Mouse (Mus musculus) left cerebral cortex, postnatal 10 days (tissue): ENCODE data around the gene Dnah1. TPM values are rescaled to one million over a fixed set of nuclear protein-coding genes. Genes with fewer than 3 reads are reported as not detected.

Experiments
- DNase-seq, 2 experiments: peaks; one replicate each; pipeline ENCODE4 v3.0.0; 2021 to 2022; ENCODE audit warnings: low spot score in 2 of 2, mixed read lengths in 1 of 2; ENCODE audit errors: extremely low spot score in 1 of 2
- intact Hi-C: fragments of 180-260 bp; cut with DNase I; formaldehyde crosslinking; loops from one replicate; pipeline ENCODE4 v1.15.1; 2025
- total RNA-seq, 2 experiments: library from RNA; stranded (reverse); gene quantifications; 2 replicates each; pipeline ENCODE4 v1.2.3; 2021

Gene Dnah1
- total RNA-seq, 2 experiments from 2014 or later, result 1.4 to 2.1 TPM

DNA sequence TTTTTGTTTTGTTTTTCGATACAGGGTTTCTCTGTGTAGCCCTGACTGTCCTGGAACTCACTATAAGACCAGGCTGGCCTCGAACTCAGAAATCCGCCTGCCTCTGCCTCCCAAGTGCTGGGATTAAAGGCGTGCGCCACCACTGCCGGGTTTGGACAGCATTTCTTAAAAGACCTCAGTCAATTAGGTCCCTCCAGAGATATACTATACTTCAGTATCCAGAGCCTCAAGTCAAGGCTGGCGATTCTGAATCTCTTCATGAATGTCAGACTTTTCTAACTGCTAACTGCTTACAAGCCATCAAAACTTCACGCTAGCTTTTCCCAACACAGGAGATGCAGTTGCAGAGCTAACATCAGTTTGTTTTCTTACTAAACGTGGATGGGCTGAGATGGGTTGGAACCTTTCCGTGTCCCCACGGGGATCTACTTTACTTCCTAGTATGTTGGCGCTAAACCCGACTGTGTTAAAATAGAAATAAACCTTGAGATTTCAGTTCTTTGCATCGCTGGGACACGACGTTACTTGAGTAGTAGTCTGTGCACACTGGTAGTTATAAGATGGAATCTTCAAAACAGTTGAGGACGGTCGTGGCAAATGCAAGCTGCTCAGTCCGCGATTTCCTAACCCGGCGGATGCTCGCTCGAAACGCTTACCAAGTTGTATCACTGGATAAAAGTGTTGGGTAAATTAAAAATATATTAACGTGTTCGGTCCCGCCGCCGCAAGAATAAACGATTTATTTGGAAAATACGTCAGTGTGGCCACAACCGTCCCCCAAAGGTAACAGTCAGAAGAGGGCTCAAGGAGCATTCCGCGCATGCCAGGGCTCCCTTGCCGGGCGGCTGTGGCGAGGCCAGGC, 73.2 kb downstream of the Dnah1 start:
- intact Hi-C loops, result loop anchor here (5.0 kb wide), 1 partner anchor 43 kb away; the partner anchor contains the start of gene Tnnc1
- peak in 1 of 2 experiments; percentile 23 for DNase-seq

- intact Hi-C loops, result no loop called here
- no peak for DNase-seq
Measured at GRCm38 (mm10) chr14:31248396-31248795, 75.3 kb downstream of the Dnah1 start.

- intact Hi-C loops, result no loop called here
- DNase-seq, result no peak
Measured at GRCm38 (mm10) chr14:31245946-31246345, 77.8 kb downstream of the Dnah1 start.

GRCm38 (mm10) chr14:31244777-31245176, 78.9 kb downstream of the Dnah1 start:
- intact Hi-C loops, result no loop called here
- no peak for DNase-seq

- intact Hi-C loops, result no loop called here
- DNase-seq, result no peak
Measured at GRCm38 (mm10) chr14:31240528-31240927, 83.2 kb downstream of the Dnah1 start.

DNA sequence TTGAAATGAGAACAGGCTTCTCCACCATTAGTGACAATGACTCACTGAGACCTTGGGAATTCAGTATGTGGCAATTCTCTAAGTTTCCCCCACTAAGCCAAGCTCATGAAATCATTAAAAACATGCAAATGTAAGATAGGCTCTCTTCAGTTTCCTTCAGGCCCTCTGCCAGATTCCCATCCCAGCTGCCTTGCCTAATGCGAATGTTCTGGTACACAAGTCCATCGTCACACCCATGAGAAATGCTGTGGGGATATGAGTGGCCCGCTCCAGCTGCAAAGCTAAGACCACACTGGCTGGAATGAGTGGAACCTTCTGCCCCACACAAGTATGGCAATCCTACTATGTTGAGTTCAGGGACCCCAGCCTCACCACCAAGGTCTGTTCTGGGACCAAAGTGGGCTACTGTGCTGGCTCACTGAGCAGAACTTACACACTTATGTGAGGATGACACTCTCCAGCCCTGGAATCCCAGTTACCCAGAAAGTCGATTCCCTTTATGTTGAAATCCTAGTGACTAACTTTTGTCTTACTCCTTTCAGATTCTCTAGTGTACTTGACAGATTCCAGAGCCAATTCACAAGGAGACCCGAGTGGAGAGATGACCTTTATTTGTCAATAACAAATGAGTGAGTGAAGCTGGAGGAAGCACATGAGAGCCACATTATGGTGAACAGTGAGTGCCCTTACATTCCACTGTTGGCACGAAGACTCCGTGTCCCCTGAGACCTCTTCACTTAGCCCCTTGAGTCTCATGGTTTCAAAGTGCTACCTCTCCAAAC, 86.4 kb downstream of the Dnah1 start:
- intact Hi-C loops, result no loop called here
- peak in 1 of 2 experiments; percentile 13 for DNase-seq

DNA sequence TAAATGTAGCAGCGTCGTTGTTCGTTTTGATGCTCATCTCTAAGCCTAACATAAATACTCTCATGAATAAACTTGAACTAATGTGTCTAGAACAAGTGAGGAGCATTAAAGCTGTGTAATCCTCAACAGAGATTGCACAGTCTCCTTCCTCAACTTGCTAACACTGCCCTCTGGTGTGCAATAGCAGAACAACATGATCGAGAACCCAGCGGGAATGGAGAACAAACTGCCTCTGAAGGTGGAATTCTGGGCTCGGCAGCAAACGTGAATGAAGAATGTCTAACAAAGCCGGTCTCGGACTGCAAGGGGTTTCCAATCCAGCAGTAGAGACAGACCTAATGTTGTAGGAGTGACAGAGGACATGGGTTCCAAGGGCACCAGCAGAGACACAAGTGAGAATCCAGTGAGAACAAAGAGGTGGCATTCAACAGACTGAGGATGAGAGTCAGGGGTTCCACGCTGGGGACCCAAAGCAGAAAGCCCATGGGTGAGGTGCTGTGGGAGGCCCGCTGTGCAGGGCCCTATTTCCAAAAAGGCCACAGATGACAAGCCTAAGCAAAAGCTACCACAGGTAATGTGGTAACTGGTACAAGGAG, 89.6 kb downstream of the Dnah1 start:
- peak; percentile 70 to 84 for DNase-seq
- intact Hi-C loops, result no loop called here

DNA sequence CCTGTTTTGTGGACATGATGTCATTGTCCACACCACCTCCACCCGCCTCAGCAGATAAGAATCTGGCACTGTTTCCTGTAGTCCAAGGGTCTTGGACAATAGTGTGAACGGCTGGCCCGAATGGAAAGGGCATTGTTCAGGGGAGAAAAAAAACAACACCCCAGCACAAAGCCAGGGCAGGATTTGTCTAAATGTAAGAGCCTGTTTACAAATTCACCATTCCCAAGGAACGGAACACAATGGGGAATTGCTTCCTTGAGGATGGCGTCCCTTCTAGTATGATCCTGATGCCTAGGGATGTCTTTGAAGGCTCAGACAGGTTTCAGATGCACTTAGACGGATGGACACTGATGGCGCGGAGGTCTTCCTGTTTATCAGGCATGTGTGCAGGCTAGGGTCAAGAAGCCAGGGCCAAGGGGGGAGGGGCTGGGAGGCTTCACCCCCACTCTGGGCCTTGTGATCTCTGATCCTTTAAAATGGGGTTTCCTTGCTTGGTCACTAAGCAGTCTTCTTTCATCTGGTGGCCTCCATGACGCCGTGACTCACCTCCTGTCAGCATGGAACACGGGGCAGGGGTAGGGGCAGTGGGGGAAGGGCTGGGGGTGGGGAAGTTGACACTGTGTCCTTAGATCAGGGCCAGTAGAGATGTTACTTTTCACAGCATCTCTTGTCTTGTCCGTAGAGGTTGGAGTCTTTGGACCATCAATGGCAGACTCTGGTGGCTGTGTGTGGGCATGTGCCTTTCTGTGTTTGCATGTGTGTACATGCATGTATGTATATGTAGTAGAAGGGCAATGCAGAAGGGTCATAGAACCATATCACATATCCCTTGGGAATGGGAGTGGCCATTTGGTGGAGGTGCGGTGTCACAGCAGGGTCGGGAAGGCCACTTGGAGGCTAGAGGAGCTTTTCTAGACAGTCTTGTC, 90.4 kb downstream of the Dnah1 start:
- intact Hi-C loops, result no loop called here
- peak in 1 of 2 experiments; percentile 71 for DNase-seq

DNA sequence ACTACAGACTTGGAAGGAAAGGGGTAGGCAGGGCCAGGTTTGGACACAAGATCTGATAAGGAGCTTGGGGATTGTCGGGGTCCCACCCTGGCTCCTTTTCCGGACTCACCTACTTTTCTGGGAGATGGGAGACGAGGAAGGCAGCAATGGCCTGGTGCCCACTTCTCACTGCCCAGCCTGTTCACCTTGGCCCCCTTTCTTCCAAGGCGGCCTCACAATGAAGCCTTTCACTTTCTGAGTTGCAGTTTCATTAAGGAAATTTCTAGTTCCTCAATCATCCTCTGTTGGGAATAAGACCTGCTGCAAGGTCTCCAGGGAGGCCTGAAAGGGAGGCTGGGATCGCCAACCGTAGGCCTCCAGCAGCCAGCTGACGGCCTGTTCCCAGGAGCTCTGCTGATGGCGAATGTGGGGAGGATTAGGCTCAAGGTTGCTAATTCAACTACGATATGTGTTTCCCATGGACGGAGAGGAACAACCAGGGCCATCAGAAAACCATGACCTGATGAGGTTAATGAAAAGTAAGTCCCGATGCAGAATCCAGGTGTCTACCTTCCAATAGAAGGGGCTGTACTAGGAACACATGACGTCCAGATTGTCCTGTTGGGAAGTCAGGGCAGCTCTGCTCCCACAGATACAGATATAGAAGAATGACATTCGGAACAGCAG, 91.2 kb downstream of the Dnah1 start:
- peak in 1 of 2 experiments; percentile 29 for DNase-seq
- intact Hi-C loops, result no loop called here

GRCm38 (mm10) chr14:31230442-31230841, 93.3 kb downstream of the Dnah1 start:
- peak in 1 of 2 experiments; percentile 13 for DNase-seq
- intact Hi-C loops, result no loop called here

DNA sequence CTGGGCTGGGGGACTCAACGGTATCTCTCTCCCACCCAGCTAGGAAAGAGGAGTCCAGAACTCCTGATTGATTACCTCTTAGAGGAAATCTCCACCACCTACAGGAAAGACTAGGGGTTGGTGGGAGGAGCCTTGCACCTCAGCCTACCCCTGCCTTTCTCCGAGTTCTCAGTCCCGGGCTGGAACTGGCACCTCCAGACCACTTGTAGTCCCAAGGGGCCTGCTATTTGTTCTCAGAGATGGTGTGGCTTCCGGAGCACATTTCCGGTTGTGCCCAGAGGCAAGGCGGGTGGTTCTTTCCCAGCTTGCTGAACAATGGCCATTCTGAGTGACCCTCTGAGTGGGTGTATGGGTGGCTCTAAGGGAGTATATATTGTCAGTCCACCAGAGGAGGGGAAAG, 95.5 kb downstream of the Dnah1 start:
- DNase-seq, result peak in 1 of 2 experiments; percentile 52
- intact Hi-C loops, result no loop called here

DNA sequence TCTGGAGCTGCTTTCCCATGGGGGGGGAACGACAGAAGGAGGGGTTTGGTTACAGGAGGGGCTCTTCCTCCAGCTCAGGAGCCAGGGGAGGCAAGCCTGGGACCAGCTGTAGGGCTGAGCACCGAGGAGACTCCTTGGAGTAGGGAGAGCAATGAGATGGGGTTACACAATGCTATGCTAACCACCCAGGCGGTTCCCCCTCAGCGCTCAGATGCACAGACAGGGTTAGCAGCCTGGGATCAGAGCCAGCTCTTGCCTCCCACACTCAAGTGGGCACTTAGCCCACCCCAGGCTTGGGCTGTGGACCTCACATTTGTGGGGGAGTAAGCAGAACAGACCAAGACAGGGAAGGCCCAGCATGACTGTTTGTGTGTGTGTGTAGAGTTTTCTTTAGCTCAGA, 96.7 kb downstream of the Dnah1 start:
- peak; percentile 53 to 75 for DNase-seq
- intact Hi-C loops, result no loop called here

GRCm38 (mm10) chr14:31217666-31218065, 106.0 kb downstream of the Dnah1 start, which contains the start of gene Sema3g:
Sema3g (plus strand) TSS chr14:31217860.
- peak in 1 of 2 experiments; percentile 83 for DNase-seq
- intact Hi-C loops, result loop anchor here (10.0 kb wide), 1 partner anchor 107 kb away; the partner anchor contains the start of gene Dnah1

DNA sequence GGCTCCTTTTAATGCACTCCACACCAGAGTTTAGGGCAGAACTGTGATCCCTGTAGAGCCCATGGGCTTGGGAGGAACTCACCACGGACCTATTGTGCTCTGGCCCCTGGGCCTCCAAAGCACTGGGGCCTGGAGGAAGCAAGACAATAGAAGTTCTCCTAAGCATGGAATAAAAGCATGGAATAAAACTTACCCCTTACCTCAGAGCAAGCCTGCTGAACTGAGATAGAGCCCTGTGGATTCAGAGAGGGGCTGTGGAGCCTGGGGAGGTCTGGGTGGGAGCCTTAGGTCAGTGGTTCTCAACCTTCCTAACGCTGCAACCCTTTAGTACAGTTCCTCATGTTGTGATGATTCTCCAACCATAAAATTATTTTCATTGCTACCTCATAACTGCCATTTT, 106.8 kb downstream of the Dnah1 start, which contains the start of gene Nisch:
Nisch (minus strand) TSS at position 101 of the 400 bp plus-strand sequence.
- no peak for DNase-seq
- intact Hi-C loops, result loop anchor here (10.0 kb wide), 1 partner anchor 108 kb away; the partner anchor contains the start of gene Dnah1

DNA sequence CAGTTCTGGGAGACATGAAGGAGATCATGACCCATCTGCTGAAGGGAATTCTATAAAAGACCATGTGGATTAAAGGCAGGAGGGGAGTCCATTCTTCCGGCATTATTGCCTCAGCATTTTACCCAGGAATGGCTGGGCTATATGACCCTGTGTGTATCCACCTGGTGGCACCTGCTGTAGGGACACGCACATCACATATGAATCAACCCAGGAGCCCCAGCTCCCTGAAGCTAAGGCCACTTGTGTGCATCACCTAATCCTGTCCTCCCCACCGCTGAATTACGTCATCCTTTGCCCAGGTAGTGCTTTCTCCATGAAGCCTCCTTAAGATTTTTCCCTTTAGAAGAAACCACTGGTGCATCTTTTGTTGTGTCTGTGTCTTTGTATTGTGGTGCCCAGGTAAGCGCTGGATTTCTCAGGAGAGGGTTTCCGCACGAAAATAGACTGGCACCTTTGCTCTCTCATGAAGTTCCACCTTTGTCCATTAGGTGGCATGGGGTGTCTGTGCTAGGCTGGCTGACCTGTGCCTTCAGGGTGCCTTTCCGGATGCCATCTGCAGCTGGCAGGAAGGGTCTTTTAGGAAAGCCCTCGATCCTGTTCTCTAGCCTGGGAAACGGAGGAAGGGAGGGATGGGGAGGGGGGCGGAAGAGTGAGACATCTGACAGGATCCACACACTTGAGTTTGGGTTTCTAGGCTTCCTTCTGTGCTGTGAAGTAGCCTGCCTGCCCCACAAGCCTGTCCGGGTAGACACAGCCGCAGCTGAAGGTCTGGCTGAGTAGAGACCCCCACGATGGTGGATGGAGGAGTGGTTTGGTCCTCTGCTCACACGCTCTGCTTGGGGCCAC, 108.3 kb downstream of the Dnah1 start:
- DNase-seq, result peak; percentile 56 to 69
- intact Hi-C loops, result loop anchor here (10.0 kb wide), 1 partner anchor 109 kb away; the partner anchor contains the start of gene Dnah1

- intact Hi-C loops, result loop anchor here (10.0 kb wide), 1 partner anchor 110 kb away; the partner anchor contains the start of gene Dnah1
- no peak for DNase-seq
Measured at GRCm38 (mm10) chr14:31214684-31215083, 109.0 kb downstream of the Dnah1 start.
